ENCODE assay signal across 8 mouse cellular contexts in genomic region chr11:53770125-53770791, GRCm38 (mm10). TPM values are rescaled to one million over a fixed set of nuclear protein-coding genes. Genes with fewer than 3 reads are reported as not detected.
DNase-seq lines count a peak whose midpoint lies in the region; ATAC-seq and TF ChIP-seq lines count a peak whose summit lies in the region.

No protein-coding gene starts in this region.

- peak overlapping the region; percentile 91 to 92 for H3K4me3 ChIP-seq in ES-E14 (ENCODE audit: insufficient read depth in 1 of 2, low read depth in 1 of 2, low read length in 2 of 2, poor library complexity in 1 of 2, severe bottlenecking in 1 of 2)
- H3K4me3 ChIP-seq in brown adipose tissue, adult 24 weeks (ENCODE audit: insufficient read depth, low read depth, low read length) = peak overlapping the region; percentile 85
- H3K4me3 ChIP-seq in forebrain, embryonic 15.5 days = peak overlapping the region; percentile 91

- peaks cover 37% of the 10 kb centered on the region for H3K36me3 ChIP-seq in ES-E14 (ENCODE audit: control insufficient read depth, insufficient read depth, low read length, poor library complexity, severe bottlenecking)
- H3K36me3 ChIP-seq in forebrain, embryonic 15.5 days = no peaks in the 10 kb centered on the region

- peak overlapping the region; percentile 83 for H3K9ac ChIP-seq in ES-E14 (ENCODE audit: insufficient read depth, low read depth, low read length, poor library complexity, severe bottlenecking)
- H3K9ac ChIP-seq in forebrain, embryonic 15.5 days (replicated peaks) = peak overlapping the region; percentile 67

- peaks cover 12% of the 10 kb centered on the region for H3K27me3 ChIP-seq in forebrain, embryonic 15.5 days

- peak overlapping the region; percentile 57; the same call in 1 of the 2 replicates for H3K27ac ChIP-seq in ES-E14 (ENCODE audit: insufficient read depth, low read depth, low read length, poor library complexity, severe bottlenecking)
- H3K27ac ChIP-seq in brown adipose tissue, adult 24 weeks (replicated peaks; ENCODE audit: low read depth, low read length) = peak overlapping the region; percentile 89
- no peak overlapping the region; the same call in 1 of the 2 replicates for H3K27ac ChIP-seq in forebrain, embryonic 15.5 days (replicated peaks)

- peak; percentile 77 for ATAC-seq in forebrain, embryonic 15.5 days (replicated peaks)
- peak; percentile 4 to 33; a peak in 2 of 4 replicates for ATAC-seq in hematopoietic stem cell, adult 5-6 weeks (replicated peaks in 1 of 2; ENCODE audit: insufficient read depth in 1 of 2, low FRiP score in 2 of 2, low TSS enrichment in 1 of 2, low read depth in 1 of 2, poor library complexity in 2 of 2, severe bottlenecking in 2 of 2)

- H3K4me1 ChIP-seq in ES-E14 (ENCODE audit: control insufficient read depth in 2 of 2, insufficient read depth in 2 of 2, low read length in 2 of 2, poor library complexity in 1 of 2) = peaks cover 7 to 29% of the 10 kb centered on the region in 2 experiments; a peak in 2 of 4 replicates
- H3K4me1 ChIP-seq in brown adipose tissue, adult 24 weeks (ENCODE audit: control insufficient read depth, insufficient read depth, insufficient read length, low read length) = peaks cover 21% of the 10 kb centered on the region
- H3K4me1 ChIP-seq in forebrain, embryonic 15.5 days = peaks cover 10% of the 10 kb centered on the region

- H3K9me3 ChIP-seq in ES-E14 (ENCODE audit: control insufficient read depth, insufficient read depth, low read depth, low read length) = no peaks in the 10 kb centered on the region
- H3K9me3 ChIP-seq in forebrain, embryonic 15.5 days = no peaks in the 10 kb centered on the region

- WGBS in forebrain, embryonic 15.5 days = under 1% methylated on average over 75 of the region's 75 CpGs

- H3K4me2 ChIP-seq in forebrain, embryonic 15.5 days (replicated peaks) = peak overlapping the region; percentile 99

- no peak for DNase-seq in ES-E14 (ENCODE audit: low read depth, low spot score)
- peak; percentile 67 to 79 for DNase-seq in layer of hippocampus, postnatal 10 days (ENCODE audit: low spot score in 2 of 2)
- peak; percentile 81 for DNase-seq in lung, postnatal 25 days (ENCODE audit: low spot score)
- DNase-seq in retina, postnatal 7 days (ENCODE audit: low read depth, low spot score) = peak; percentile 44
- peak; percentile 82 for DNase-seq in thymus, postnatal 4 days

- in situ Hi-C loops in ES-E14 (cut with MboI; ENCODE audit: low sequenced_read_pairs in 2 of 2, unreplicated experiment in 2 of 2) = no loop called here

TF ChIP-seq in ES-E14, 5 proteins besides CTCF, POLR2A, EP300 and RAD21:
- TF ChIP-seq CHD2 (IDR thresholded peaks at IDR 0.05; ENCODE audit: low read depth, low read length) (no peak), ZC3H11A (IDR thresholded peaks at IDR 0.05; ENCODE audit: borderline replicate concordance, low read depth, low read length) (no peak), MAFK (IDR thresholded peaks at IDR 0.05; ENCODE audit: insufficient read depth, low read depth, low read length) (no peak), HCFC1 (IDR thresholded peaks at IDR 0.05; ENCODE audit: borderline replicate concordance, insufficient read depth, low read length) (no peak), ZNF384 (IDR thresholded peaks at IDR 0.05; ENCODE audit: low read depth, low read length) (no peak)

RNA-seq across cellular contexts. Expression of gene Irf1, which starts 0.4 kb away (rescaled TPM):
- 28.0 and 40.1 TPM in 2 replicates for total RNA-seq in ES-E14 (2012; rRNA removed)
- 12.5 and 27.9 TPM in 2 replicates for polyA plus RNA-seq in brown adipose tissue, adult 24 weeks (2012; ENCODE audit: insufficient read depth, insufficient read length, missing spikeins)
- 2.9 and 3.3 TPM in 2 replicates for polyA plus RNA-seq in forebrain, embryonic 15.5 days (2015; fragmentation: Nextera tagmentation; extraction: Ambion mirVana)
- 128 and 150 TPM in 2 replicates for total RNA-seq in hematopoietic stem cell, adult 5-6 weeks (2017)
- total RNA-seq in layer of hippocampus, postnatal 10 days (2021) = 1 to 10 TPM; 5.1 to 5.7 TPM

RNA-seq across cellular contexts. Expression of gene Gm17334, which starts 2.7 kb away (rescaled TPM):
- total RNA-seq in ES-E14 (2012; rRNA removed) = 0.22 and 0.53 TPM in 2 replicates
- polyA plus RNA-seq in brown adipose tissue, adult 24 weeks (2012; ENCODE audit: insufficient read depth, insufficient read length, missing spikeins) = not detected in 2 replicates
- polyA plus RNA-seq in forebrain, embryonic 15.5 days (2015; fragmentation: Nextera tagmentation; extraction: Ambion mirVana) = not detected in 2 replicates
- total RNA-seq in hematopoietic stem cell, adult 5-6 weeks (2017) = 0.50 and 1.0 TPM in 2 replicates
- not detected for total RNA-seq in layer of hippocampus, postnatal 10 days (2021)

RNA-seq across cellular contexts. Expression of gene Il5, which starts 49.7 kb away (rescaled TPM):
- total RNA-seq in ES-E14 (2012; rRNA removed) = not detected in 2 replicates
- polyA plus RNA-seq in brown adipose tissue, adult 24 weeks (2012; ENCODE audit: insufficient read depth, insufficient read length, missing spikeins) = not detected in 2 replicates
- polyA plus RNA-seq in forebrain, embryonic 15.5 days (2015; fragmentation: Nextera tagmentation; extraction: Ambion mirVana) = not detected in 2 replicates
- not detected in 2 replicates for total RNA-seq in hematopoietic stem cell, adult 5-6 weeks (2017)
- total RNA-seq in layer of hippocampus, postnatal 10 days (2021) = not detected
